Mouse (Mus musculus) olfactory bulb, adult 2 months (tissue): Measurements from ENCODE around the gene Eef2k. TPM values are rescaled to one million over a fixed set of nuclear protein-coding genes. Genes with fewer than 3 reads are reported as not detected.

Experiments used
- H3K27ac ChIP-seq: fragments of 200-500 bp; 2 replicates; pipeline ENCODE4 v1.5.1; 2012; ENCODE audit warnings: low read depth, low read length; ENCODE audit not compliant: insufficient read depth
- H3K4me1 ChIP-seq: fragments of 200-500 bp; 2 replicates; pipeline ENCODE4 v1.6.1; 2012; ENCODE audit warnings: low read length; ENCODE audit not compliant: control insufficient read depth, insufficient read depth
- H3K4me3 ChIP-seq: fragments of 200-500 bp; 2 replicates; pipeline ENCODE4 v1.5.1; 2012; ENCODE audit warnings: mild to moderate bottlenecking, low read depth, low read length, moderate library complexity; ENCODE audit not compliant: insufficient read depth
- CTCF ChIP-seq: fragments of 200-500 bp; IDR thresholded peaks from 2 replicates; pipeline ENCODE4 v1.5.1; 2012; ENCODE audit warnings: low read depth, mild to moderate bottlenecking, low read length, moderate library complexity; ENCODE audit not compliant: insufficient read depth
- POLR2A ChIP-seq: fragments of 200-500 bp; IDR thresholded peaks from 2 replicates; pipeline ENCODE4 v1.6.1; 2012; ENCODE audit warnings: mild to moderate bottlenecking, low read depth, low read length, moderate library complexity; ENCODE audit not compliant: insufficient read depth
- WGBS: fragments of 180-500 bp; shearing (Covaris S2); methylation state at CpG from one replicate; pipeline ENCODE4 v1.1.7; 2018; 5-methylcytosine and 5-hydroxymethylcytosine counted together
- polyA plus RNA-seq: library from polyadenylated mRNA; stranded (reverse); fragments of >200 nt; gene quantifications from 2 replicates; pipeline ENCODE4 v1.2.4, GENCODE M21; 2012; ENCODE audit warnings: low replicate concordance; ENCODE audit not compliant: missing spikeins, insufficient read depth, insufficient read length

Gene Eef2k
- polyA plus RNA-seq, 1 experiment = not detected

DNA sequence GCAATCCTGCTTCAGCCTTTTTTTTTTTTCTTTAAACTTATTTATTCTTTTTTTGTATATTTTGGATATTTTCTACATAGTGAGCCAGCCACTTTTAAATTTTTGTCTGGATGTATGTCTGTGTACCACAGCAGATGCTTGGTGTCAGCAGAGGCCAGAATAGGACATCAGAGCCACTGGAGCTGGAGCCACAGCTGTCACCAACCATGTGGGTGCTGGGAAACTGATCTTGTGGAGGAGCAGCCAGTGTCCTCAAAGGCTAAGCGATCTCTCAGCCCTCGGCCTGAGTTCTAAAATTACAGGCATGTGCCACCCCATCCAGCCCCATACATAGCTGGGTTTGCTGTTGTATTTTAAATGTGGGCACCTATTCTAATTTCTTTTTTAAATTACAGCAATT is 2.8 kb upstream of the Eef2k start:
- WGBS = 85% methylated on average over 2 of the region's 2 CpGs
- H3K4me3 ChIP-seq = no peak overlapping the region
- TF ChIP-seq POLR2A = no peak
- TF ChIP-seq CTCF = no peak
- no peak overlapping the region for H3K27ac ChIP-seq
- H3K4me1 ChIP-seq = peaks cover 16% of the 10 kb centered on the region

DNA sequence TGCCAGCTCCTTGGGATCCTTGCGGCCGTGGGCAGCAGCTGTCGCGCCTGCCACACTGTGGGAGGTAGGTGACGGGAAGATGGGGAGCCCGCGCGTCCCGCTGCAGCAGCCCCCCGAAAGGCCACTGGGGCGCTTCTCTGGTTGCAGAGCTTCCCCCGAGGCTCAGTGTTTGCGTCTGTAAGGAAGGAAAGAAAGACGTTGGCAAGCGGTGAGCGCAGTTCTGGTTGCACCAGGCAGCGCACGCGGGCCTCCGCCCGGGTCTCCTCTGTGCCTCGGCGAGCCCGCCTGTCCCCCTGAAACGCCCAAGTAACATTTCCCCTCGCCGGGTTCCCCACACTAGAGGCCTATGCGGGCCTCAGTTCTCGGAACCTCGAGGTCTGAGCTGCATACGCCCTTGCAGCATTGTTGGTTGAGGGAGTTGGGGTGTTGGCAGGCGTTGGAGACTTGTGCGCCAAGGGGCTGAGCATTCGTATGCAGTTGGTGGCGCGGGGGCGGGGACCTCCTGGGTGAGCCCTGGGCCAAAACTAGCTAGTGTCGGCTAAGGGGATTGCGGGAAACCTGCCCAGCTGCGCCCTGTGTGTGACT is 498 bp downstream of the Eef2k start:
- peak overlapping the region; percentile 83 for H3K4me3 ChIP-seq
- peak overlapping the region; percentile 96 for H3K27ac ChIP-seq
- TF ChIP-seq CTCF = no peak
- TF ChIP-seq POLR2A = no peak
- under 1% methylated on average over 40 of the region's 40 CpGs for whole genome bisulfite sequencing
- peaks cover 21% of the 10 kb centered on the region for H3K4me1 ChIP-seq

DNA sequence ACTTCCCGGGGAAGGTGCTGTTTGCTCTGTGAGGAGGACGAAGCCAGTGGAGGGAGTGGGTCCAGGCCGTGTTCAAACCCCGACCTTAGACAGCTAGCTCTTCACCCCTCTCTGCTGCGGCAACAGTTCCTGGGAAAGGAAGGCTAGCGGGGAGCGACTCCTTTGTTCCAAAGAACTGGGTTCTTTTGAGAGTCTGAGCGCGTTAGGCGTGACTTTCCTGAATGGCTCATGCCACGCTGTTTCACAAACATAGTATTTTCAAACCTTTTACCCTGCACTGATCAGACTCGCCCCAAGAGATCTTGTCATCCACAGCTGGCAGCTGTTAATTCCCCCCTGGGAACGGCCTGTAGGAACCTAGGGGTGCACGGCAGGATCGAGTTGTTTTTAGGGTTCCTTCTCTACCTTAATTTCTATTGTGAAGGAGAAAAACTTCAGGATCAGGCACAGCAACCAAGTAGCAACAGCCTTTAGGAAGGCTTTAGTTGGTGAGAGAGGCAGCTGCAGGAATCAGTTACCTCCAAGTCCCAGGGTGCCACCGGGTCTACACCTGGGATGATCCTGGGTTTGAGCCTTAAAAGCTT is 1.3 kb downstream of the Eef2k start:
- 7% methylated on average over 16 of the region's 16 CpGs for WGBS

DNA sequence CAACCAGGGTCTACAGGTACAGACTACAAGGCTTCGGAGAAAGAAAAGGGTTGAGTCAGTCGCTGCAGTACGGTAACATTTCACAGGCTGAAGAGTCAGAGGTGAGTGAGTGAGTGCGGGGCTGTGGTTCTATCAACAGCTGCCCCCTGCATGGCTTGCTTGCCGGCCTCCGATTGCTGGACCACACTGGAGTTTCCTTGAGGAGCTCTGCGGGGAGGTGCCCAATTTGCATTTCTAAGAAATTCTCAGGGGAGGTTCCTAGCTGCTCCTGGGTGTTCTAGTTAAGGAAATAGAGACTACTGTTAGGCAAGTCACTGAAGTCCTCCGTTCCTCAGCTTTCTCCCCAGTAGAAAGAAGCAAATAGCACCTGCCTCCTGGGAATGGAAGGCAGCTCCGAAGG is 2.1 kb downstream of the Eef2k start:
- Histone ChIP-seq H3K4me1 (peaks cover 18% of the 10 kb centered on the region), H3K4me3 (peak overlapping the region; percentile 83; the same call in 1 of the 2 replicates), H3K27ac (no peak overlapping the region)
- TF ChIP-seq CTCF = no peak
- no peak for TF ChIP-seq POLR2A
- 40% methylated on average over 9 of the region's 9 CpGs for WGBS

More for the DNA sequence above, 1.3 kb downstream of the Eef2k start:
- Histone ChIP-seq H3K27ac (peak overlapping the region; percentile 96; the same call in 1 of the 2 replicates), H3K4me3 (peak overlapping the region; percentile 83), H3K4me1 (peaks cover 18% of the 10 kb centered on the region)
- TF ChIP-seq CTCF (no peak), POLR2A (no peak)

DNA sequence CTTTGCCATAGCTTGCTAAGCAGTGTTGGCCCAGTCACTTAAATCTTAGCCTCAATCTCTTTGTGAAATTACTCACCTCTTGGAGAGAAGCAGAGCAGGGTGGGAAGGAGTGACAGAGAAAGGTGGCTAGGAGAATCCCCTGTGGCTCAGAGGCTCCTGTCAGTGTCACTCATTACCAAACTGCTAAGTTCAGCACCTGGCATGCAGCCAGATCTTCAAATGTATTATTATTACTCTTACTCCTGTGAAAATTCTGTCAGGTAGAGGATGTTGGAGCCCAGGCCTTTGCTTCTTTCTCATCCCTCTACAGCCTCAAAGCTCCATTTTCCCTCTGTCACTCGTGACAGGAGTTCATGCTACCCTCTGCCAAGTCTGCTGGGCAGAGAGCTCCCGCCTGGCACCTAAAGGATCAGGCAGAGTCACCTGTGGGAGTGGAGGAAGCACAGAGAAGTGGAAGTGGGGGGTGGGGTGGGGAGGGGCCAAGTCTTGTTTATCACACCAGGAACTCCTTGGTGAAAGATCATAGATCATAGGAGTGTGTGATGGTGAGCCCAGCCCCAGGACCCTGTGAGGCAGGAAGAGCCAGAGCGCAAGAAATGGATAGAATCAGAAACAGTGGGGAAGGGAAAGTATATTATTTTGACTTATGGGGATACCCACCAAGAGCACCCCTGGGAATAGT is 6.3 kb downstream of the Eef2k start:
- peaks cover 33% of the 10 kb centered on the region for H3K4me1 ChIP-seq
- TF ChIP-seq POLR2A (no peak), CTCF (no peak)
- 88% methylated on average over 3 of the region's 3 CpGs for WGBS
- H3K4me3 ChIP-seq = no peak overlapping the region
- no peak overlapping the region for H3K27ac ChIP-seq

DNA sequence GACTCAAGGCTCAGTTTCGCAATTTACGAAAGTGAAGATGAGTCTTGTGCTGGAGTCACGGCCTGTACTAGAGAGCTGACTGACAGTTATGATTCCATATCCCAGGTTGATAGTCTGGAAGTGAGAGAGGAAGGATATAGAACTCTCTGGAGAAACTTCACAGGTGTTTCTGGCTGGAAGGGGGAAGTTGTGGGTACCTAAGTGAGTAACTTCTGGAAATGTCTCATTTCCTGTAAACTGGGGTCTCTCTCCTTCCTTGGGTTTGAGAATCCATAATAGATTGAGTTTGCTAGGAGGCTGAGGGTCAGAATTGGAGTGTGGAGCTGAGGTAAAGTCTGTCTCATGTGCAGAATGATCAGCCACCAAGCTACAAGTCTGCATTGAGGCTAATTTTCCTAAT is 7.5 kb downstream of the Eef2k start:
- Histone ChIP-seq H3K27ac (no peak overlapping the region), H3K4me3 (no peak overlapping the region), H3K4me1 (peaks cover 22% of the 10 kb centered on the region)
- over 99% methylated on average over 3 of the region's 3 CpGs for WGBS
- TF ChIP-seq POLR2A (no peak), CTCF (no peak)

DNA sequence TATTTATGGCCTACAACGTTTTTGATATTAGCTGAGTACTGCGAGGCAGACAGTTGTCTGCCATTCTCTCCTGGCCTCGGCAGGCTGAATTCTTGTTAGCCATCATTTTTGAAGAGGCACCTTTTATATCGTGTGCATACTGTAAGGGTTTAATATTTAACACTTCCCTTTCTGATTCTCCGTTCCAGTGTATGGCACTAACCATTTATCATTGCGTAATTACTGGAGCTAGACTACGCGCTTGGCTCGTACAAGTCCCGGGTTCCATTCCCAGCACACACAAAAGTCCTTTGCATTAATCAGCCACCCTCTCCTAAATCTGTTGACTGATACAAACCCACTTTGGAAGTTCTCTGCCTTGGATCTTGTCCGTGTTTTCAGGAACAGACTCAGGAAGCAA is 17.2 kb downstream of the Eef2k start:
- Histone ChIP-seq H3K4me3 (no peak overlapping the region), H3K4me1 (peaks cover 3% of the 10 kb centered on the region; the same call in 1 of the 2 replicates), H3K27ac (no peak overlapping the region)
- WGBS = 94% methylated on average over 11 of the region's 11 CpGs
- TF ChIP-seq CTCF = no peak
- TF ChIP-seq POLR2A = no peak

DNA sequence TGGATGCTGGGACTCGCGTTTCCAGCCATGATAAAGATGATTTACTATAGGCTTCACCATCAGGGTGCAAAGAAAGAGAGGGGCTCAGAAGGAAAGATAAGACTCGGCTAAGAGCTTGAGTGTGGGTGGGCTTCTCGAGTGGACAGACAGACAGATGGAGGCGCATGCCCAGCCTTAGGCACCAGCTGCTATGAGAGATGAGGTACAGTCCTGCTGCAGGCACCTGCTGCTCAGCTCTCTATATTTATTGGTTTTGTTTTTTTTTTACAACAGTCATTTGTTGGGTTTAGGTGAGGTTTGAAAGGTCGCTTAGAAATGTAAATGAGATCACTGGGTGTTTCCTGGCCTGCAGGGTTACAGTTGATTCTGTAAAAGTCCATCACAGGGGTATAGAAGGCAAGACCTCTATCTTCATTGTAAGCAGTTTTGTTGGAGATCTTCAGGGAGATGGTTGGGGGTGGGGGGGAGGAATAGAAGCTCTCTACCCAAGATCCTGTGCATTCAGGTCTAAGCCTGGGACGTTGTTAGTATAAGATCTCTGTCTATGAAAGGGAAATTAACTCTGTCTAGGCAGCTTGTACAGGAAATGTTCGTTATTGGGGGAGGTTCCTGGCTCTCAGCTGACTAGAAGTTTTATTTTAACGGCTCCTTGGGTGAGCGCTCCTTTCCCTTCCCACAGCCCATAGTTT is 18.3 kb downstream of the Eef2k start:
- Histone ChIP-seq H3K27ac (no peak overlapping the region), H3K4me3 (no peak overlapping the region), H3K4me1 (peaks cover 8% of the 10 kb centered on the region)
- WGBS = 77% methylated on average over 10 of the region's 10 CpGs
- TF ChIP-seq CTCF (no peak), POLR2A (no peak)
